Mouse (Mus musculus) embryonic stem cell, embryonic (primary cell): ENCODE data around the gene Olfr822.
"Not testable (repeated sequence)": the region's sequence is repeated elsewhere in the genome, so short reads cannot be mapped to it uniquely, and the experiment has no call there.

Source experiments
- CTCF ChIA-PET, 4 experiments: fragments of 300-600 bp in 2 of 4; fragments of 350-600 bp in 2 of 4; sonication (Branson Sonifier 250); formaldehyde crosslinking; loops; one replicate each; lab custom pipeline; 2022; ENCODE audit warnings: inconsistent platforms in 2 of 4; lab: Charles Lee
- POLR2A ChIA-PET, 4 experiments: fragments of 300-600 bp in 2 of 4; fragments of 350-600 bp in 2 of 4; sonication (Branson Sonifier 250); formaldehyde crosslinking; loops; one replicate each; lab custom pipeline; 2022; ENCODE audit warnings: antibody characterized with exemption in 4 of 4, inconsistent platforms in 1 of 4; lab: Charles Lee

Gene Olfr822

DNA sequence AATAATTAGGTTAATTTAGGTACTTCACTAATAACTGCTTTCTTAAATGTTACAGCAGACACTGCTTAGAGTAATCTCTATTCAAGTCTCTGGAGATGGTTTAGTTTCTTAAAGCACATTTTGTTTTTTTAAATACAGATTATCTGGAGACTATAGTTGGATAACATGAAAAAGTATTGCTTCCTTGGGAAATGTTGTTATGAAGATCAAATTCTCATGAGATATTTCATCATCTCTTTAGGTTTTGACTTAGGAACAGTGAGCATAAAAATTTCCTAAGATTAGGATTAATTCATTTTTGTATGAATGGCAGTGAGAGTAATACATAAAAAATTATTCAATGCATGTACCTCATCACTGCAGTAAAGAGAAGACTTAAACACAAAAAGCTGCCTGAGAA is at the start of gene Olfr822:
TSS of gene Olfr822 (plus strand) at position 301 of the 400 bp plus-strand sequence.
- CTCF ChIA-PET, result no interaction called here
- POLR2A ChIA-PET, result no interaction called here

DNA sequence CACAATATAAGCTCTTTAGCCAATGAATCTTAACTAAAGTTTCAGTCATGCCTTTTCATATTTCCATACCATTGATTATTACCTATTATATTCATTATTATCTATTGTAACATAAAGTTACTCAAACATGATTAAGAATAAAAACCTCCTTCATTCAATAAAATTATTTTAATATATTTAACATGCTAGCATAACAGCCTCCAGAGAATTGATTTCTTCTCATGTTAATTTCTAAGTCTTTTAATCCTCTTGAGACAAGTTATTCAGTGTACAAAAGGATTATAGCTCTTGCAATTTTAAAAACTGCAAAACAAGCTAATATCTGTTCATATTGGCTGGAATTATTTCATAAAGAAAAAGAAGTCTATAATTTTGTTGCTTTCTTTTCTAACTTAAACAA is 41.0 kb upstream of the Olfr822 start, which contains the start of gene Olfr821:
TSS of gene Olfr821 (plus strand) at position 301 of the 400 bp plus-strand sequence.
- ChIA-PET CTCF (no interaction called here), POLR2A (no interaction called here)

GRCm38 (mm10) chr10:130037096-130037495 is 33.9 kb upstream of the Olfr822 start:
- CTCF ChIA-PET, result no interaction called here
- POLR2A ChIA-PET, result no interaction called here

- ChIA-PET POLR2A (no interaction called here), CTCF (interaction anchor here in 3 of 4 experiments (0.7 to 1.4 kb wide), 4 partner anchors 48 to 1190 kb away, joined by 3 to 5 read pairs (median 4); no protein-coding TSS in a partner anchor)
Observed at GRCm38 (mm10) chr10:130092838-130093440, 21.9 kb downstream of the Olfr822 start.

DNA sequence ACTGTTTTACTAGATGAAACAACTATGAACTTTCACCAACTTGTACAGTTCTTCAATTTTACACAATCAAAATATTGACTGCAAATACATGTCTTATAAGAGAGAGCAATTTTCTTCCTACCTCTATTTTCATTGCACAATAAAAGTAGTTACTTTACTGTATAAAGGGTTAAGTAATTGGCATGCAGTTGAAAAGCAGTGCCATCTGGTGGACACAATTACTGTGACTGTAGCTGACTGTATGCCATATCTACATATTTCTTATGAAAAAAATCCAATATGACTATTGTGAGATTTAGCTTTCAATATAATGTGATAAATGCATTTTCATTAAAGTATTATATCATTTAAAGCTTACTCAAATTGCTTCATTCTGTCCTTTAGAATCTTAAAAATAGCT is 25.1 kb downstream of the Olfr822 start:
- CTCF ChIA-PET, result no interaction called here
- POLR2A ChIA-PET, result no interaction called here

GRCm38 (mm10) chr10:130115283-130115682 is 44.3 kb downstream of the Olfr822 start, which contains the start of gene Olfr823:
Olfr823 (minus strand) TSS chr10:130115383.
- POLR2A ChIA-PET, CTCF ChIA-PET: not testable (repeated sequence)

DNA sequence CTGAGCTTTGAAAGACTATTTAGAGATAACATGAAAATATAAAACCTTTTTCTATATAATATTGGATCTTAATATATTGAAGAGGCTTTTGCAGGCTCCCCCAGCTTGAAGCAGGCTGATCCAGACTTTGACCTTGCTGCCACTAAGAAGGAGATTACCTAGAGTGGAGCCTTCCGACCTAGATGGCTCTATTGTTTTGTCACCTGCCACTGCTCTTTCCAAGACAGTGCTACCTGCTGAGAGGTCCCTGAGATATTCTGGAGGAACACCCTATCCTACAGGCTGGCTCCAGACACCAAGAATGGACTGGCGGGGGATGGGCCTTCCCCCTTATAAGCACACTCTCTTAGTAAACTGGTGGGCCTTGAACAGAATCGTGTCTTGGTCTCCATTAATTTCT is 45.0 kb downstream of the Olfr822 start:
- POLR2A ChIA-PET, CTCF ChIA-PET: not testable (repeated sequence)
